Mouse (Mus musculus) ES-E14 (cell line): Measurements from ENCODE around the gene Cd247. TPM values are rescaled to one million over a fixed set of nuclear protein-coding genes. Genes with fewer than 3 reads are reported as not detected.
A peak's percentile ranks its signal among the peaks of the same experiment; 100 is the strongest.

Source experiments
- DNase-seq: peaks from one replicate; pipeline ENCODE4 v3.0.0-alpha.2; 2013; ENCODE audit warnings: low read depth, low spot score
- H3K27ac ChIP-seq: 2 replicates; pipeline ENCODE4 v1.5.1; 2012; ENCODE audit warnings: low read depth, mild to moderate bottlenecking, low read length, moderate library complexity, mixed read lengths; ENCODE audit not compliant: poor library complexity, insufficient read depth, severe bottlenecking
- H3K36me3 ChIP-seq: 2 replicates; pipeline ENCODE4 v1.6.1; 2012; ENCODE audit warnings: mild to moderate bottlenecking, low read length, moderate library complexity, mixed read lengths; ENCODE audit not compliant: control insufficient read depth, poor library complexity, insufficient read depth, severe bottlenecking
- H3K4me1 ChIP-seq, 2 experiments: fragments of 150-350 bp in 1 of 2; sonication (generic) in 1 of 2; 2 replicates each; pipeline ENCODE4 v1.6.1; 2012; ENCODE audit warnings: low read length in 2 of 2, mild to moderate bottlenecking in 1 of 2, mixed read lengths in 1 of 2; ENCODE audit not compliant: control insufficient read depth in 2 of 2, insufficient read depth in 2 of 2, poor library complexity in 1 of 2
- H3K4me3 ChIP-seq, 2 experiments: fragments of 150-350 bp in 1 of 2; sonication (generic) in 1 of 2; 2 replicates each; pipeline ENCODE4 v1.5.1; 2012; ENCODE audit warnings: low read length in 2 of 2, low read depth in 1 of 2, mild to moderate bottlenecking in 1 of 2, mixed read lengths in 1 of 2; ENCODE audit not compliant: insufficient read depth in 1 of 2, poor library complexity in 1 of 2, severe bottlenecking in 1 of 2
- H3K9ac ChIP-seq: 2 replicates; pipeline ENCODE4 v1.6.1; 2012; ENCODE audit warnings: low read depth, mild to moderate bottlenecking, low read length, mixed read lengths; ENCODE audit not compliant: poor library complexity, insufficient read depth, severe bottlenecking
- H3K9me3 ChIP-seq: fragments of 150-350 bp; sonication (generic); 2 replicates; pipeline ENCODE4 v1.6.1; 2012; ENCODE audit warnings: low read depth, mild to moderate bottlenecking, low read length; ENCODE audit not compliant: control insufficient read depth, insufficient read depth
- CHD2 ChIP-seq: IDR thresholded peaks from 2 replicates; pipeline ENCODE4 v1.6.1; 2014; ENCODE audit warnings: mild to moderate bottlenecking, low read depth, low read length, inconsistent platforms
- HCFC1 ChIP-seq: IDR thresholded peaks from 2 replicates; pipeline ENCODE4 v1.6.1; 2012; ENCODE audit warnings: low read length, inconsistent platforms, borderline replicate concordance; ENCODE audit not compliant: insufficient read depth
- MAFK ChIP-seq: IDR thresholded peaks from 2 replicates; pipeline ENCODE4 v1.6.1; 2014; ENCODE audit warnings: mild to moderate bottlenecking, low read depth, low read length, inconsistent platforms; ENCODE audit not compliant: insufficient read depth
- ZC3H11A ChIP-seq: IDR thresholded peaks from 2 replicates; pipeline ENCODE4 v1.6.1; 2012; ENCODE audit warnings: low read depth, mild to moderate bottlenecking, inconsistent platforms, low read length, borderline replicate concordance
- ZNF384 ChIP-seq: IDR thresholded peaks from 2 replicates; pipeline ENCODE4 v1.6.1; 2012; ENCODE audit warnings: low read depth, low read length, inconsistent platforms
- in situ Hi-C, 2 experiments: fragments of 600-800 bp; cut with MboI; formaldehyde crosslinking; loops; one replicate each; pipeline ENCODE4 v1.15.1; 2025; ENCODE audit warnings: low sequenced_read_pairs in 2 of 2, inconsistent platforms in 1 of 2; ENCODE audit not compliant: unreplicated experiment in 2 of 2
- total RNA-seq: library from RNA; depleted of rRNA; stranded (reverse); fragments of 300-350 nt; gene quantifications from 2 replicates; pipeline ENCODE4 v1.2.3, GENCODE M21; 2012

The Cd247 gene
- total RNA-seq, 1 experiment: 6.1 TPM

GRCm38 (mm10) chr1:165842170-165842569 is 53.7 kb downstream of the Cd247 start:
- no peak overlapping the region for H3K4me3 ChIP-seq
- peaks cover 0 to 5% of the 10 kb centered on the region in 2 experiments; a peak in 2 of 4 replicates for H3K4me1 ChIP-seq
- no peak for TF ChIP-seq HCFC1
- no peak for TF ChIP-seq MAFK
- TF ChIP-seq ZNF384: no peak
- no peak for TF ChIP-seq ZC3H11A
- no peak for TF ChIP-seq CHD2
- H3K36me3 ChIP-seq: no peaks in the 10 kb centered on the region
- H3K9me3 ChIP-seq: no peaks in the 10 kb centered on the region
- no peak for DNase-seq
- no peak overlapping the region for H3K9ac ChIP-seq
- H3K27ac ChIP-seq: no peak overlapping the region
- in situ Hi-C loops: no loop called here

- TF ChIP-seq HCFC1: no peak
- no peak for TF ChIP-seq ZC3H11A
- no peak for TF ChIP-seq MAFK
- TF ChIP-seq ZNF384: no peak
- Histone ChIP-seq H3K36me3 (no peaks in the 10 kb centered on the region), H3K4me1 (peaks cover 0 to 5% of the 10 kb centered on the region in 2 experiments; a peak in 2 of 4 replicates), H3K9me3 (no peaks in the 10 kb centered on the region), H3K27ac (no peak overlapping the region), H3K4me3 (no peak overlapping the region), H3K9ac (no peak overlapping the region)
- no peak for DNase-seq
- in situ Hi-C loops: no loop called here
Observed at GRCm38 (mm10) chr1:165843586-165843985, 55.1 kb downstream of the Cd247 start.

DNA sequence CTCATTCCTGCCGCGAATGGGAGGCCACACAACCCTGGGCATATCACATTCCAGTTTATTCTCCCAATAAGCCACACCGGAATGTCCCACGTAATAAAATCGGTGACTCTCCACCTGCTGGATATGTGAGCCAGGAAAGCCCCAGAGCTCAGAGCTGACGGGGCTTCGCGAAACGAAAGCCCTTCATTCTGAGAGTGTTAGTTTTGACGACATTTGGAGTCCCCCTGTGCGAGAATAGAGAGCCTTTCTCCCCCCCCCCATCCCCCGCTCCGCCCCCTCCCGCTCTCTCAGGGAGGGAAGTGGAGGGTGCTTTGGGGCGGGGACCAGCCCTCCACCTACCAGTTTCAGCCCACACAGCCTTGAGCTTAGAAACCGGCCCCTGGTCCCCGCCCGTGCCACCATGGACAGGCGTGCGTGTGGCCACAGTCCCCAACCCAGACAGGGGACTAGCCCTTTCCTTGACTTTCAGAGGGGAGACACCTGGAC is 56.0 kb downstream of the Cd247 start:
- in situ Hi-C loops: no loop called here
- no peak overlapping the region for H3K27ac ChIP-seq
- no peaks in the 10 kb centered on the region for H3K9me3 ChIP-seq
- DNase-seq: no peak
- TF ChIP-seq ZC3H11A (no peak), CHD2 (no peak), MAFK (no peak), ZNF384 (no peak), HCFC1 (no peak)
- H3K4me3 ChIP-seq: peak overlapping the region; percentile 55 to 57
- peaks cover 0 to 5% of the 10 kb centered on the region in 2 experiments; a peak in 2 of 4 replicates for H3K4me1 ChIP-seq
- 0 out of 2 replicates have a peak overlapping the region, but pooled peaks have one; percentile 15 for H3K9ac ChIP-seq
- no peaks in the 10 kb centered on the region for H3K36me3 ChIP-seq

DNA sequence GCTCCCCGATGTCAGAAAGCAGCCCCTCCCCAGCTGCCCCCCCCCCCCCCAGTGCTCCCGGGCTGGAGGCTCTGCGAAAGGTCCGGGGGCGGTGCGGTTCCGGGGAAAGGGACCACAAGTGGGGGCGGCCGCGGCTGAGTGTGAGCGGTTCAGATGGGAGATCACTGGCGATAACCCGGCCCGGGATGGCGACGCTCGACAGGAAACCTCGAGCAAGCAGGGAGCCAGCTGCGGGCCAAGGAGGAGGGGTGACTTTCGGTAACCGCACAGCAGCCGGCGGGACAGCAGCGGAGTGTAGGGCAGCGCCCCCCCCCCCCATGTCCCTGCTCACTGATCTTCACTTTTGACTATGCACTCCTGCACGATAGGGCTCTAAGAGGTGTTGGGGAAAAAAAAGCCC is 56.5 kb downstream of the Cd247 start:
- H3K27ac ChIP-seq: no peak overlapping the region

DNA sequence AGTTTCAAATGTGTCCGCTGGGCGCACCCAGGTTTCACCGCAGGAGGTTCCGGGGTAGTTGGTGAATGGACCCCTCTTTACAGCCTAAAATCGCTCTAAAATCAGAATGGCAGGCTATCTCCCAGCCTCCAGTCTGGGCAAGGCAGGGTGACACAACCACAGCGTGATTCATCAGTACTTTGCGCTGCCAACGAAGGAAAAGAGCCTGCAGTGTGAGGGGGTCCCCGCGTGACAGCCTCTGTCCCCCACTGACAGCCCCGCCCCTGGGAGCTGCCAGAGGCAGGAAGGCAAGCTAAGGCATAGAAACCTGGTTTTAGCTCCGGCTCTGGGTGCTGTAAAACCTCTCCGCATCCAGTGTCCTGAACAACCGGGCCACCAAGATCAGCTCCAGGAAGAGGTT is 56.9 kb downstream of the Cd247 start:
- TF ChIP-seq MAFK (no peak), ZC3H11A (no peak), HCFC1 (no peak)
- H3K9ac ChIP-seq: no peak overlapping the region
- H3K9me3 ChIP-seq: no peaks in the 10 kb centered on the region
- no peak overlapping the region for H3K27ac ChIP-seq
- DNase-seq: no peak
- in situ Hi-C loops: no loop called here
- no peaks in the 10 kb centered on the region for H3K36me3 ChIP-seq
- H3K4me3 ChIP-seq: peak overlapping the region; percentile 55 to 57
- H3K4me1 ChIP-seq: peaks cover 0 to 5% of the 10 kb centered on the region in 2 experiments; a peak in 2 of 4 replicates

More for the DNA sequence above, 56.5 kb downstream of the Cd247 start:
- peaks cover 0 to 5% of the 10 kb centered on the region in 2 experiments; a peak in 2 of 4 replicates for H3K4me1 ChIP-seq
- H3K9ac ChIP-seq: 0 out of 2 replicates have a peak overlapping the region, but pooled peaks have one; percentile 15
- in situ Hi-C loops: no loop called here
- H3K4me3 ChIP-seq: peak overlapping the region; percentile 55 to 57
- DNase-seq: no peak
- H3K9me3 ChIP-seq: no peaks in the 10 kb centered on the region
- TF ChIP-seq CHD2: no peak
- TF ChIP-seq HCFC1: no peak
- TF ChIP-seq ZC3H11A: no peak
- TF ChIP-seq MAFK: no peak
- no peak for TF ChIP-seq ZNF384
- no peaks in the 10 kb centered on the region for H3K36me3 ChIP-seq
